Mouse (Mus musculus) heart, embryonic 12.5 days (tissue): ENCODE measurements around the gene Zfp770. TPM values are rescaled to one million over a fixed set of nuclear protein-coding genes. Genes with fewer than 3 reads are reported as not detected.

ENCODE experiments used
- ATAC-seq: fragments of 200-750 bp; cut with Nextera tagmentation; 2 replicates; pipeline ENCODE4 v1.8.0; 2017; ENCODE audit warnings: moderate TSS enrichment, moderate library complexity; ENCODE audit not compliant: insufficient number of reproducible peaks, low FRiP score
- H3K27ac ChIP-seq: fragments of 300-500 bp; sonication (generic); 2 replicates; pipeline ENCODE4 v1.5.1; 2016; ENCODE audit warnings: mild to moderate bottlenecking, moderate library complexity; ENCODE audit not compliant: poor library complexity, severe bottlenecking
- H3K27me3 ChIP-seq: fragments of 300-500 bp; sonication (generic); replicated peaks from 2 replicates; pipeline ENCODE4 v1.6.1; 2016; ENCODE audit warnings: mild to moderate bottlenecking, moderate library complexity
- H3K36me3 ChIP-seq: fragments of 300-500 bp; sonication (generic); 2 replicates; pipeline ENCODE4 v1.6.1; 2016; ENCODE audit warnings: mild to moderate bottlenecking, moderate library complexity
- H3K4me1 ChIP-seq: fragments of 300-500 bp; sonication (generic); replicated peaks from 2 replicates; pipeline ENCODE4 v1.6.1; 2016; ENCODE audit warnings: mild to moderate bottlenecking
- H3K4me2 ChIP-seq: fragments of 300-500 bp; sonication (generic); 2 replicates; pipeline ENCODE4 v1.6.1; 2016; ENCODE audit warnings: mild to moderate bottlenecking, moderate library complexity
- H3K4me3 ChIP-seq: fragments of 300-500 bp; sonication (generic); 2 replicates; pipeline ENCODE4 v1.5.1; 2016; ENCODE audit warnings: mild to moderate bottlenecking
- H3K9ac ChIP-seq: fragments of 300-500 bp; sonication (generic); 2 replicates; pipeline ENCODE4 v1.6.1; 2016; ENCODE audit warnings: mild to moderate bottlenecking, moderate library complexity
- H3K9me3 ChIP-seq: fragments of 300-500 bp; sonication (generic); replicated peaks from 2 replicates; pipeline ENCODE4 v1.6.1; 2016; ENCODE audit warnings: mild to moderate bottlenecking, moderate library complexity
- WGBS: fragments of 180-500 bp; shearing (Covaris S2); methylation state at CpG from one replicate; pipeline ENCODE4 v1.1.7; 2016; 5-methylcytosine and 5-hydroxymethylcytosine counted together
- polyA plus RNA-seq: library from polyadenylated mRNA; unstranded; fragments of >200 nt; fragmentation: Nextera tagmentation; extraction: Ambion mirVana; gene quantifications from 2 replicates; pipeline ENCODE4 v1.2.1, GENCODE M21; 2016

Zfp770 gene
- polyA plus RNA-seq, 1 experiment from 2014 or later: 3.8 TPM

DNA sequence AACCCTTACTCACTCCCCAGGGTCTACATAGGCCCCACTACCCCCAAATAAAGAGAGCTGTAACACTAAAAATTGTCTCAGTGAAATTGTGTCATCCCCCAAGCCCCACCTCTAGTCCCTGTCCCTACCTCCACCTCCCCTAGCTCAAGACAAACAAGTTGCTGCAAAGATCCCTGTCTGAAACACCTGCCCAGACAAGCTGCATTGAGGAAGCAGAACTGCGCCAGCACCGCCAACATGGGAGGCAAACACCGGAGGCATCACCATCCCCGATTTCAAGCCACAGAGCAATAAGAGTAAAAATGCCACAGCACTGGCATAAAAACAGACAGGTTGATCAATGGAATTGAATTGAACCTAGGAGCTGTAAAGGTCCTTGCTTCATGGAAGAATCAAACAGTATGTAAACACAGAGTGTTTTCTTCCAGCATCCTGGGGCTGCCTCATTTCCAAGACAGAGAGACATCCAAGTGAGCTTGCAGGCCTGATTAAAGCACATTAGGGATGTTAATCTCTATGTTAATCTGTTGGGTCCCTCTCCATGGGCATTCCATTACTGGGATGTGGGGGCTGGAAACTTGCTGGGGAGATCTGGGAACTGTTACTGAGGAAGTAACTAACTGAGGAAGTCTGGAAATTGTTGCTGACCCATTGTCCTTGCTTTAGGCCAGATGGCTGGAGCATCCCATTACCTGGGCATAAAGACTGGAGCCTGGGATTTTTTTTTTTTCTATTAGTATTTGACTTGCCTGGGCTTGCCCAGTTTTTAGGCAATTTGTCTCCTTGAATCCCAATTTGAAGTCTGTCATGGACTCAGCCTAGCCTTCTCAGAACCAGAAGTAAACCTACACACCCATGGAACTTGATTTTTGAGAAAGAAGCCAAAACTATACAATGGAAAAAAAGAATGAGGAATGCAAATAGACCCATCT, 23.2 kb downstream of the Zfp770 start:
- H3K27me3 ChIP-seq: no peaks in the 10 kb centered on the region
- H3K4me2 ChIP-seq: no peak overlapping the region
- H3K9ac ChIP-seq: no peak overlapping the region
- H3K4me3 ChIP-seq: no peak overlapping the region
- no peak overlapping the region for H3K27ac ChIP-seq
- no peaks in the 10 kb centered on the region for H3K9me3 ChIP-seq
- H3K36me3 ChIP-seq: no peaks in the 10 kb centered on the region
- H3K4me1 ChIP-seq: peaks cover 9% of the 10 kb centered on the region
- 45% methylated on average over 4 of the region's 4 CpGs for WGBS
- ATAC-seq: no peak

DNA sequence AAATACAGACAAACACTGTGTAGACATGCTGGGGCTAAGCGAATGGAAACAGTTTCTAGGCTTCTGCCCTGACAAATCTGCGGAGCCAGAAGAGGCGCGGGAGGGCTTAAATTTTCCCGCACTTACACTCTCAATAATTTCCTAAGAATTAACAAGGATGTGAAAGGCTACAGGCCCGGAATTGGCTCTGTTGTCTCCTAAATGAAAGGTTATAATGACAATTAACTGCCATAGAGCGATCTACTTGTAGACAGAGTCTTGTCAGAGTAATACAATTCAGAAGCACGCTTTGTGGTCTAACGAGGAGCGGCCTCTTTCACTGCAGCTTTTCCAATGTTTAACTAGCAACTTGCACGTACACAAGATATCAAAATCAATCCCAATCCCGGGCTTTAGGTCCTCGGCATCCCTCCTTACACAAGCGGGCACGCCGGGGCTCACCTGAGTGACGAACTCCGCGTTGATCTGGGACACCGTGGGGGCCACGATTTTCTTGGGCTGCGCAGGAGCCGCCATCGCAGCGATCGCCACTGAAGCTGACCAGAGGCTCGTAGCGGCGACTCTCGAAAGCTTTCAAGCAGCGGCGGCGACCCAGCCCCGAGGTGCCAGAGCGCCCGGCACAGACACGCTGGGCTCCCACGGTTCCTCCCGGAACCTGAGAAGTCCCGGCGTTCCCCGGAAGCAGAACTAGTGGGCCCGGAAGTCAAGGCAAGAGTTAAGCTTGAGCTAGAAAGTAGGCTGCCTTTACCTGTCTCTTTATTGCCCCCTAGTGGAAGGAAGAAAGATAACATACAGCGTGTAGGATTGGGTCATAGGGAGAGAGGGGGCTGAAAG, 26.4 kb downstream of the Zfp770 start:
- H3K9ac ChIP-seq: peak overlapping the region; percentile 97
- peak overlapping the region; percentile 100 for H3K4me3 ChIP-seq
- no peak overlapping the region for H3K27ac ChIP-seq
- no peaks in the 10 kb centered on the region for H3K9me3 ChIP-seq
- peaks cover 17% of the 10 kb centered on the region for H3K36me3 ChIP-seq
- H3K27me3 ChIP-seq: no peaks in the 10 kb centered on the region
- H3K4me2 ChIP-seq: peak overlapping the region; percentile 88
- peak; percentile 90 for ATAC-seq
- under 1% methylated on average over 44 of the region's 44 CpGs for WGBS
- peaks cover 9% of the 10 kb centered on the region for H3K4me1 ChIP-seq

DNA sequence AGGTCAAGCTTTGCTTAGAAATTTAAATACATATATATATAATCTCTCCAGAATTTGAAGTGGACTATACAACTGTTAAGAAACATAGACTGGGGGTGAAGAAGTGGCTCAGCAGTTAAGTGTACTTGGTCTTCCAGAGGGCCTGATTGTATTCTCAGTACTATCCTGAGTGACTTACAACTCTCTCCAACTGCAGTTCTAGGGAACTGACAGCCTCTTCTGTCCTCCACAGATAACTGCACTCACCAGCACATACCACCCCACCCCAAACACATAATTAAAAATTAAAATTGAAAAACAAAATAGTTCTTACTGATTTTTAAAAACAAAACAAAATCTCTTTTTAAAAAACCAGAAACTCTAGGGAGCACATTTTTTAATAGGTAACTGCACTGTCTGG, 28.0 kb downstream of the Zfp770 start:
- Histone ChIP-seq H3K9ac (no peak overlapping the region), H3K9me3 (no peaks in the 10 kb centered on the region), H3K27ac (no peak overlapping the region), H3K27me3 (no peaks in the 10 kb centered on the region), H3K4me3 (no peak overlapping the region), H3K4me1 (peaks cover 9% of the 10 kb centered on the region), H3K36me3 (peaks cover 25% of the 10 kb centered on the region), H3K4me2 (no peak overlapping the region)
- no peak for ATAC-seq

DNA sequence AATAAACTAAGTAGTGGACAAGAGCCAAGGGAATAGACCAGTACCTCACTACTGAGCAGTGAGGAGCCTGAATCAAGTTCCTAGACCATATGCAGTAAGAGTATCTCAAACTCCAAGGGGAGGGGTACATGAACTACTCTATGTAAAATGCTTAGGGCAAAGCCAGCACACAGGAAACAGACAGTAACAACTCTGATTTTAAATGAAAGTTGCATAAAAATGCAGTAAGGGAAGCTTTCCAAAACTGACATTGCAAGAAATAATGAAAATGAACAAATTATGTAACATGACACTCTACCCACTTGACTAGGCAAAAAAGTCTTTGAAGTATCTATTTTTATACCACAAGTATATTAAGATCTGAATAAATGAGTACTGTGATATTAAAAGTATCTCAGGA, 33.4 kb downstream of the Zfp770 start:
- ATAC-seq: no peak
- Histone ChIP-seq H3K9ac (no peak overlapping the region), H3K9me3 (no peaks in the 10 kb centered on the region), H3K36me3 (peaks cover 53% of the 10 kb centered on the region), H3K27ac (no peak overlapping the region), H3K4me2 (no peak overlapping the region), H3K27me3 (no peaks in the 10 kb centered on the region), H3K4me1 (no peaks in the 10 kb centered on the region), H3K4me3 (no peak overlapping the region)

DNA sequence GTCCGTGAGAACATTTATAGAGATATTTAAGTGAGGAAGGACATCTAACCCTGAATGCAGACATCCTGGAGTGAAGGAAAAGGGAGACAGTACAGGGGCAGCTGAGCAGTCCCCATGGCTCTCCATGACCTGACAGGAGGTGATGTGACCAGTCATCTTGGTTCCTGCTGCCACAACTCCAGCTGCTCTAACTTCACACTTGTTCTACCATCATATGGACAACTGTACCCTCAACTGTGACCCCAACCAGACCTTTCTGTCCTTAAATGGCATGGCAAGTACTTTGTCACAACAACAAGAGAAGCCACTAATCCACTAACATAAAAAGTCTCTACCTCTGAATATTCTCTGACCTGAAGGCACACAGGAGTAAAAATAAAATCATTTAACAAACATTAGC, 39.3 kb downstream of the Zfp770 start:
- Histone ChIP-seq H3K27ac (no peak overlapping the region), H3K4me1 (no peaks in the 10 kb centered on the region), H3K36me3 (peaks cover 55% of the 10 kb centered on the region), H3K27me3 (no peaks in the 10 kb centered on the region), H3K4me3 (no peak overlapping the region), H3K9ac (no peak overlapping the region), H3K4me2 (no peak overlapping the region), H3K9me3 (no peaks in the 10 kb centered on the region)
- ATAC-seq: no peak
- 89% methylated on average over 1 of the region's 1 CpGs for WGBS

DNA sequence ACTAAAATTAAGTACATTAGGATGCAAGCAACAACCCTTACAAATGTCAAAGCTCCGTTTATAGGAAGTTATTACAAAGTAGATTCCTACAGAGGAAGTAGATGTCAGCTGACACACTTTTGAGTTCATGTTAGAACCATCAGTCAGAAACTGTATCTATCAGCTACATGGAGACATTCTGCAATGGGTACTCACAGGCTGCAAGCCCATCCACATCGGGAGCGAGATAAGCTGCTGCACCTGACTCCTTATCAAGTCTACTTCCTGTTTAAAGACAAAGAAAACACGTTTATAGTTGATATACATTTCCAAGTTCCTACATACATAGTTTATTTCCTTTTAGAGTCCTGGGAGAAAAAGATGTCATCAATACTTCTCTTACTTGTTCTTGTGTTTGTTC, 43.9 kb downstream of the Zfp770 start:
- no peak for ATAC-seq
- no peak overlapping the region for H3K27ac ChIP-seq
- H3K4me3 ChIP-seq: no peak overlapping the region
- H3K4me1 ChIP-seq: no peaks in the 10 kb centered on the region
- H3K4me2 ChIP-seq: no peak overlapping the region
- H3K9ac ChIP-seq: no peak overlapping the region
- no peaks in the 10 kb centered on the region for H3K27me3 ChIP-seq
- H3K36me3 ChIP-seq: peaks cover 66% of the 10 kb centered on the region
- no peaks in the 10 kb centered on the region for H3K9me3 ChIP-seq
- WGBS: 51% methylated on average over 4 of the region's 4 CpGs

DNA sequence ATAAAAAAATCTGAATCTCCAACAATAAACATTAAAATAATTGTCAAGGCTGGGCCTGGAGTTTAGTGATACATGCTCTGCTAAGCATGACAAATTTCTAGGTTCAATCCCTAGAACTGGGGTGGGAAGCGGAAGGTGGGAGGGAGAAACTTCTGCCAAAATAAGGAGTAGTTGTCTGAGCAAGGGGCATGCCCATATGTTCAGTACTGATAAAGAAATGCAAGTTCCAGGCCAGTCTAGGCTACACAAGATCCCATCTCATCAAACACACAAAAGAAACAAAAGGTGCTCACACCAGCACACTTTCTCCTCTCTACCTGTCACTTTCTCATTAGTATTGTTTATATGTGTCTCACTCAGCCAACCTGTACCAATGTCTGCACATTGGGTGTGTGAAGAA, 44.6 kb downstream of the Zfp770 start:
- no peaks in the 10 kb centered on the region for H3K27me3 ChIP-seq
- no peaks in the 10 kb centered on the region for H3K9me3 ChIP-seq
- H3K4me3 ChIP-seq: no peak overlapping the region
- no peaks in the 10 kb centered on the region for H3K4me1 ChIP-seq
- no peak overlapping the region for H3K9ac ChIP-seq
- ATAC-seq: no peak; the same call in 1 of the 2 replicates
- WGBS: 84% methylated on average over 1 of the region's 1 CpGs
- H3K4me2 ChIP-seq: no peak overlapping the region
- peaks cover 65% of the 10 kb centered on the region for H3K36me3 ChIP-seq
- H3K27ac ChIP-seq: no peak overlapping the region

DNA sequence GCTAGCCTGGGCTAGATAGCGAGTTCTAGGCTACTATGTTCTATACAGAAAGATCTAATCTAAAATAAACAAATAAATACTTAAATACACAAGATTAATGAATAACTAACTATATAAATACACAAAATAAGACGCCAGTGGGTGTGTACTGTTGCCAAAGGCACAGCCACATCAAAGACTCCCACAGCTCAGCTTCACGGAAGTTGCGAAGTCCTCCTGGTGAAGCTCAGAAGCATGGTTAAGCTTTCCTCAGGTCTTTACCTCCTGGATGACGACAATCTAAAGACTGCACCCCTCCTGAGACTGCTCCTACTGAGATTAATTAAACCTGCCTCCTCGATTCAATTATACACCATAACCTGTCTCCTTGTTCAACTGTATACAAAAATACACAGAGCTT, 48.0 kb downstream of the Zfp770 start:
- Histone ChIP-seq H3K4me3 (no peak overlapping the region), H3K36me3 (peaks cover 69% of the 10 kb centered on the region), H3K4me1 (no peaks in the 10 kb centered on the region), H3K27me3 (no peaks in the 10 kb centered on the region), H3K9ac (no peak overlapping the region), H3K9me3 (no peaks in the 10 kb centered on the region), H3K4me2 (no peak overlapping the region), H3K27ac (no peak overlapping the region)
- no peak for ATAC-seq
- WGBS: 91% methylated on average over 6 of the region's 6 CpGs

DNA sequence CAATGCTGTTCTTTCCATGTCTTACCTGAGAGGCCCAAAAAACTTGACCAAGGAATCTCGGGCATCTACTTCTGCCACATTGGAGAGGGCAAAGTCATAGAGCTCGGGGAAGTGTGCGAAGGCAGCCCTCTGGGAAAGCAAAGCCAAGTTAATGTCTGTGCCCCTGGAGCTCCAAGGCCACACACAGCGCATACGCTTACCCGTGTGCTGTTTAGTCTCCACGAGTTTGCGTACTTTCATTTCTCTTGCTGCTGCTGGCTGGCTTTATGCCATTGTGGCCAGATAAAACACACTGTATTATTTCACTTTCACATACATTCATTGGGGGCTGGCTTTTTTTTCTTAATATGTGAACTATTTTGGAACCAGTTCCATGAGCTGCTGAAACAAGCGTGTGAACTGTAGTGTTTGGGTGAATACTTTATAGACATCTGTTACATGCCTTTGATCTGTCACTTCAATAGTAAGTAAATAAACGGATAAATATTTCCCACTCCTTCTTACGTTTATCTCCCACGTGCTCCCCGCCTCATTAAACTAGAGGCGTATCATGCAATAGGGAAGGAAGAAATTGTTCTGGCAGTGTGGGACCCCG, 54.3 kb downstream of the Zfp770 start:
- 93% methylated on average over 15 of the region's 15 CpGs for WGBS
- Histone ChIP-seq H3K9me3 (no peaks in the 10 kb centered on the region), H3K27ac (no peak overlapping the region), H3K4me1 (no peaks in the 10 kb centered on the region), H3K36me3 (peaks cover 74% of the 10 kb centered on the region), H3K27me3 (no peaks in the 10 kb centered on the region), H3K9ac (no peak overlapping the region), H3K4me2 (no peak overlapping the region), H3K4me3 (no peak overlapping the region)
- ATAC-seq: no peak

DNA sequence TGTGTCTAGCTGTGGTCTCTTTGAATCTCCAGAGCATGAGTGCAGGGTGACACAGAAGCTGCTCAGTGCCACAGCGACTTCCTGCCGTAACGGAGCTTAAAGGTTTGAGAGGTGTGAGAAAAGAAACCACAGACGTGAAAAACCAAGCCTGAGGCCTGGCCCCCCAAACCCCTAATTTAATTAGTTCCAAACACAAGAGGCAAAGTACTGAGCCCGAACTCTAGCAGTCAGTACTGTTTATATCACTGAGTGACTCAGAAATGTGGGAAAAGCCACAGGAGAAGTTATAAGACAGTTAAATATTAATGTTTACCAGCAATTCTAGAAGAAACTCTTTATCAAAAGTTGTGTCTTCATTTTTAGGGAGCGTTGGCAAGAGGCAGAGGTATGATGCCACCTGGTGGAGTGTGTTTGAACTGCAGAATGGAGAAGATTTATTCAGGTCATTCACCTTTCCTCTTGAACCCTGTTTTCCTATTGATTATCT, 55.9 kb downstream of the Zfp770 start:
- H3K9ac ChIP-seq: no peak overlapping the region
- no peak overlapping the region for H3K27ac ChIP-seq
- H3K4me3 ChIP-seq: no peak overlapping the region
- no peak overlapping the region for H3K4me2 ChIP-seq
- 81% methylated on average over 6 of the region's 6 CpGs for WGBS
- no peaks in the 10 kb centered on the region for H3K9me3 ChIP-seq
- no peaks in the 10 kb centered on the region for H3K27me3 ChIP-seq
- H3K4me1 ChIP-seq: no peaks in the 10 kb centered on the region
- ATAC-seq: no peak
- H3K36me3 ChIP-seq: peaks cover 80% of the 10 kb centered on the region

DNA sequence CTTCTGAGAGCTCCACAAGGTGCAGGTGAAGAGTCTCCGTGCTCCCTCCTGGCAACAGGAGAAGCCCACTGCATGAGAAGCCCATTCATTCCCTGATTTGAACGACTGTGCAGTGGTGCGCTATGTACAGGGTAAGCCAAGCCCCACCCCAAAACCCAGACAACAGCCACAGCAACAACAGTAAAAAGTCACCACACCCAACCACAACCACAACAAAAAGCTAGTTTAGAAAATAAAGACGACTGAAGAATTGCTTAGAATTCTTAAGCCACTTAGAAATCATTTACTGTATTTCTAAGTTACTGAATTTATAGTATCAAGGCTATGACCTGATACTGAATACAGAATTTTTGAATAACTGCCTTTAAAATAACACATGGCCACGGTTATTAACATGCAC, 56.4 kb downstream of the Zfp770 start:
- WGBS: 89% methylated on average over 5 of the region's 5 CpGs
- Histone ChIP-seq H3K4me1 (no peaks in the 10 kb centered on the region), H3K9ac (no peak overlapping the region), H3K4me3 (no peak overlapping the region), H3K27me3 (no peaks in the 10 kb centered on the region), H3K9me3 (no peaks in the 10 kb centered on the region), H3K4me2 (no peak overlapping the region), H3K36me3 (peaks cover 79% of the 10 kb centered on the region), H3K27ac (no peak overlapping the region)
- ATAC-seq: no peak
